Mouse (Mus musculus) liver, adult 2 months (tissue): Measurements from ENCODE around the gene Catsperd.

ENCODE experiments used
- CTCF ChIP-seq: fragments of 200-500 bp; IDR thresholded peaks from 2 replicates; pipeline ENCODE4 v1.5.1; 2011; ENCODE audit warnings: low read depth, low read length, control low read depth
- POLR2A ChIP-seq: fragments of 200-500 bp; IDR thresholded peaks from 2 replicates; pipeline ENCODE4 v1.6.1; 2011; ENCODE audit warnings: low read length, control low read depth; ENCODE audit not compliant: insufficient read depth; ENCODE audit errors: extremely low read depth

- TF ChIP-seq POLR2A (no peak), CTCF (no peak)
These were observed 78.6 kb downstream of the Catsperd start for GRCm38 (mm10) chr17:56706515-56706914.
